Mouse (Mus musculus): ENCODE results near the gene Cdkn2aip.

- TF ChIP-seq MAFK (IDR thresholded peaks at IDR 0.05; ENCODE audit: borderline replicate concordance, low read depth, low read length) (no peak), CTCF (IDR thresholded peaks at IDR 0.05 in 2 of 3, conservative IDR thresholded peaks at IDR 0.05 in 1 of 3; ENCODE audit: control insufficient read depth in 1 of 3, insufficient read depth in 1 of 3, low read depth in 2 of 3, low read length in 3 of 3, poor library complexity in 1 of 3, severe bottlenecking in 1 of 3) (no peak), EP300 (IDR thresholded peaks at IDR 0.05; ENCODE audit: low read depth in 1 of 2, low read length in 2 of 2) (no peak), POLR2AphosphoS5 (IDR thresholded peaks at IDR 0.05; ENCODE audit: borderline replicate concordance, low read depth, low read length) (no peak)
Measured at GRCm38 (mm10) chr8:47744803-47745202, 31.1 kb upstream of the Cdkn2aip start.
